Mouse (Mus musculus) liver, adult 2 months (tissue): ENCODE data around the gene Depdc5. TPM values are rescaled to one million over a fixed set of nuclear protein-coding genes. Genes with fewer than 3 reads are reported as not detected.

Experiments
- DNase-seq: peaks from one replicate; pipeline ENCODE4 v3.0.0-alpha.2; 2011; ENCODE audit warnings: low read depth, low spot score; ENCODE audit errors: extremely low read depth
- H3K27ac ChIP-seq: fragments of 200-500 bp; replicated peaks from 2 replicates; pipeline ENCODE4 v1.5.1; 2012; ENCODE audit warnings: low read depth, mild to moderate bottlenecking, control low read depth, inconsistent platforms, low read length; ENCODE audit not compliant: insufficient read depth
- H3K27me3 ChIP-seq: fragments of 200-500 bp; 2 replicates; pipeline ENCODE4 v1.6.1; 2012; ENCODE audit warnings: mild to moderate bottlenecking, moderate library complexity, low read length, inconsistent platforms; ENCODE audit not compliant: control insufficient read depth, insufficient read depth
- H3K36me3 ChIP-seq: fragments of 200-500 bp; 2 replicates; pipeline ENCODE4 v1.6.1; 2012; ENCODE audit warnings: low read length, inconsistent platforms; ENCODE audit not compliant: control insufficient read depth, insufficient read depth
- H3K4me1 ChIP-seq: fragments of 200-500 bp; 2 replicates; pipeline ENCODE4 v1.6.1; 2011; ENCODE audit warnings: low read length; ENCODE audit not compliant: control insufficient read depth, insufficient read depth
- H3K4me3 ChIP-seq: fragments of 200-500 bp; 2 replicates; pipeline ENCODE4 v1.5.1; 2011; ENCODE audit warnings: low read depth, mild to moderate bottlenecking, control low read depth, low read length, moderate library complexity; ENCODE audit not compliant: insufficient read depth
- H3K79me2 ChIP-seq: fragments of 200-500 bp; 2 replicates; pipeline ENCODE4 v1.6.1; 2012; ENCODE audit warnings: inconsistent platforms, mild to moderate bottlenecking, low read length, moderate library complexity; ENCODE audit not compliant: control insufficient read depth, insufficient read depth
- H3K9ac ChIP-seq: fragments of 200-500 bp; 2 replicates; pipeline ENCODE4 v1.6.1; 2012; ENCODE audit warnings: low read depth, mild to moderate bottlenecking, control low read depth, inconsistent platforms, low read length
- CTCF ChIP-seq: fragments of 200-500 bp; IDR thresholded peaks from 2 replicates; pipeline ENCODE4 v1.5.1; 2011; ENCODE audit warnings: low read depth, low read length, control low read depth
- POLR2A ChIP-seq: fragments of 200-500 bp; IDR thresholded peaks from 2 replicates; pipeline ENCODE4 v1.6.1; 2011; ENCODE audit warnings: low read length, control low read depth; ENCODE audit not compliant: insufficient read depth; ENCODE audit errors: extremely low read depth
- WGBS: fragments of 180-500 bp; shearing (Covaris S2); methylation state at CpG from one replicate; pipeline ENCODE4 v1.1.7; 2018; 5-methylcytosine and 5-hydroxymethylcytosine counted together
- polyA plus RNA-seq: library from polyadenylated mRNA; depleted of rRNA; stranded (reverse); fragments of >200 nt; gene quantifications from 2 replicates; pipeline ENCODE4 v1.2.3, GENCODE M21; 2012
- total RNA-seq: library from RNA; depleted of rRNA; stranded (reverse); fragments of >200 nt; gene quantifications from 2 replicates; pipeline ENCODE4 v1.2.3, GENCODE M21; 2014

Gene Depdc5
- total and polyA plus RNA-seq, 2 experiments: 8.2 to 8.7 TPM

- Histone ChIP-seq H3K27me3 (no peaks in the 10 kb centered on the region), H3K4me1 (no peaks in the 10 kb centered on the region), H3K9ac (no peak overlapping the region), H3K4me3 (no peak overlapping the region), H3K79me2 (no peaks in the 10 kb centered on the region), H3K27ac (no peak overlapping the region), H3K36me3 (peaks cover 23% of the 10 kb centered on the region)
- no peak for DNase-seq
- TF ChIP-seq POLR2A: no peak
- TF ChIP-seq CTCF: no peak
- WGBS: 96% methylated on average over 4 of the region's 4 CpGs
Measured at GRCm38 (mm10) chr5:32922906-32923305, 59.4 kb downstream of the Depdc5 start.

GRCm38 (mm10) chr5:32930761-32931160 lies 67.3 kb downstream of the Depdc5 start:
- Histone ChIP-seq H3K4me3 (no peak overlapping the region), H3K27me3 (no peaks in the 10 kb centered on the region), H3K9ac (no peak overlapping the region), H3K36me3 (peaks cover 40% of the 10 kb centered on the region), H3K79me2 (no peaks in the 10 kb centered on the region), H3K27ac (no peak overlapping the region), H3K4me1 (no peaks in the 10 kb centered on the region)
- no peak for TF ChIP-seq POLR2A
- TF ChIP-seq CTCF: no peak
- DNase-seq: peak; percentile 14
- 76% methylated on average over 2 of the region's 2 CpGs for WGBS

DNA sequence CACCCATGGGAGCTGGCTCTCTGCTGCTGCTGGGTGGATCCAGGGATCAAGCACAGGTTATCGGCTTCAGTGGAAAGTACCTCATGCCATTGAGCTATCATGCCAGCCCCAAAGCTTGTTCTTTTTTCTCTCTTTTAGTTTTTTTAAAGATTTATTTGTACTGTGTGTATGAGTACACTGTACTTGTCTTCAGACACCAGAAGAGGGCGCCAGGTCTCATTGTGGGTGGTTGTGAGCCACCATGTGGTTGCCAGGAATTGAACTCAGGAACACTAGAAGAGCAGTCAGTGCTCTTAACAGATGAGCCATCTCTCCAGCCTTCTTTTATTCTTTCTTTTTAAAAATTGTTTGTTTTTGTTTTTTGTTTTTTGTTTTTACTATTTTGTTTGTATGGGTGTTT lies 71.2 kb downstream of the Depdc5 start:
- WGBS: 81% methylated on average over 2 of the region's 2 CpGs
- DNase-seq: peak; percentile 23
- Histone ChIP-seq H3K36me3 (peaks cover 40% of the 10 kb centered on the region), H3K4me1 (no peaks in the 10 kb centered on the region), H3K27me3 (no peaks in the 10 kb centered on the region), H3K9ac (no peak overlapping the region), H3K4me3 (no peak overlapping the region), H3K79me2 (no peaks in the 10 kb centered on the region), H3K27ac (no peak overlapping the region)
- TF ChIP-seq CTCF (peak; percentile 44; the same call in 1 of the 2 replicates), POLR2A (no peak)

DNA sequence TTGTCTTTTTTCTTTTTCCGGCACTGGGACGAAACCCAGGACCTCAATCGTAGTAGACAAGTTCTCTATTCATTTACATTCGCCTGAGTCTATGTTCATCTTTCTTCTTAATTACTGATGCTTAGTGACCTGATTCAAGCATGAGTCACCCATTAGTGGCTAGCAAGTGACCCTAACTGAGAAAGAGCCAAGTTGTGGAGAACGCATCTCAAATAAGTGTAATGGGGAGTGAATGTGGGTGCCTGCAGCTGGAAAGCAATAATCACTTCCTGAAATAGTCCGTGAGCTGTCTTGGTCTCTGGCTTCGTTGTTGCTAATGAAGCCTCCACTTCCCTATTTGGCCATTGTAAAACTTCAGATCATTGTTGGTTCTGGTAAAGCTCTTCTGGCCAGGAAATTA lies 77.1 kb downstream of the Depdc5 start:
- Histone ChIP-seq H3K27me3 (no peaks in the 10 kb centered on the region), H3K27ac (no peak overlapping the region), H3K36me3 (peaks cover 48% of the 10 kb centered on the region), H3K4me3 (no peak overlapping the region), H3K79me2 (no peaks in the 10 kb centered on the region), H3K9ac (no peak overlapping the region), H3K4me1 (no peaks in the 10 kb centered on the region)
- 87% methylated on average over 7 of the region's 7 CpGs for WGBS
- TF ChIP-seq CTCF: no peak
- no peak for TF ChIP-seq POLR2A
- DNase-seq: peak; percentile 24

DNA sequence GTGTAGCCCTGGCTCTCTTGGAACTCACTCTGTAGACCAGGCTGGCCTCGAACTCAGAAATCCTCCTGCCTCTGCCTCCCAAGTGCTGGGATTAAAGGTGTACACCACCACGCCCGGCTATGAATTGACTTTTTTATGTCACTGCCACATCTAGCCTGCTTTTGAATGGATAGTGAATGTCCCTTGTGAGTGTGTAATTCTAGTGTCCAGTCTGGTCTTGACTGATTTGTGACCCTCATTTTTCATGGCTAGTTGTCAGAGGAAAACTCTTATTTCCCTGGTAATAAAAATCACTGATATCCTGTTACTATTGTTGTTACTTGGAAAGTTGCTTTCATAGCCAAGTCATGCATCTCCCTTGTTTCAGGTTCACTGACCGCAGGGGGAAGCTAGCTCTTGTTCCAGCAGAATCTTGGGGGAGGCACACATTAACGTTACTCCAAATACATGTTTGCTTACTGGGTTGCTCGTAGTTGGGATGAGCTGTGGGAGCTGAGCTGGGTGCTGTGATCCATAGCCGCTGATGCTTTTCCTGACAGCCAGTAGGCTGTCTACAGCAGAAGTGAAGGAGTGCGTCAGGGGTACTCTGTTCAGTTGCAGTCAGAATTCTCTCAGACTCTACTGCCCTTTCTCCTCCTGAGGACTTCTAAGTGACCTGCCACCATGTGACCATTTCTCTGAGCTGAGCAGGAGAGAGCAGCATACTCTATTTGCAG lies 77.9 kb downstream of the Depdc5 start:
- Histone ChIP-seq H3K4me1 (no peaks in the 10 kb centered on the region), H3K27ac (no peak overlapping the region), H3K79me2 (no peaks in the 10 kb centered on the region), H3K36me3 (peaks cover 48% of the 10 kb centered on the region), H3K27me3 (no peaks in the 10 kb centered on the region), H3K9ac (no peak overlapping the region), H3K4me3 (no peak overlapping the region)
- TF ChIP-seq CTCF (no peak), POLR2A (no peak)
- 93% methylated on average over 8 of the region's 8 CpGs for WGBS
- DNase-seq: no peak

- TF ChIP-seq CTCF (no peak), POLR2A (no peak)
- H3K27me3 ChIP-seq: no peaks in the 10 kb centered on the region
- H3K79me2 ChIP-seq: no peaks in the 10 kb centered on the region
- peaks cover 37% of the 10 kb centered on the region for H3K36me3 ChIP-seq
- H3K4me1 ChIP-seq: no peaks in the 10 kb centered on the region
- WGBS: 93% methylated on average over 6 of the region's 6 CpGs
- H3K27ac ChIP-seq: no peak overlapping the region
- no peak overlapping the region for H3K9ac ChIP-seq
- no peak for DNase-seq
- H3K4me3 ChIP-seq: no peak overlapping the region
Measured at GRCm38 (mm10) chr5:32950077-32950476, 86.6 kb downstream of the Depdc5 start.
